Mouse (Mus musculus): Measurements from ENCODE around the gene Pkd2l1.

The Pkd2l1 gene

GRCm38 (mm10) chr19:44104393-44104792, 87.8 kb downstream of the Pkd2l1 start:
- DNase-seq, result peak; percentile 43

GRCm38 (mm10) chr19:44103001-44103400, 89.2 kb downstream of the Pkd2l1 start:
- peak; percentile 80 for DNase-seq

GRCm38 (mm10) chr19:44100840-44101239, 91.4 kb downstream of the Pkd2l1 start:
- peak; percentile 42 for DNase-seq

Data from heart, adult 11 months (tissue).